Mouse (Mus musculus) CH12.LX (cell line): Measurements from ENCODE around the gene S100a16. TPM values are rescaled to one million over a fixed set of nuclear protein-coding genes. Genes with fewer than 3 reads are reported as not detected.

Experiments
- DNase-seq: peaks from one replicate; pipeline ENCODE4 v3.0.0-alpha.2; 2013; ENCODE audit errors: extremely low read depth
- H3K27ac ChIP-seq: 2 replicates; pipeline ENCODE4 v1.5.1; 2012; ENCODE audit warnings: low read depth, mild to moderate bottlenecking, control low read depth, moderate library complexity; ENCODE audit not compliant: insufficient read depth
- H3K27me3 ChIP-seq: replicated peaks from 2 replicates; pipeline ENCODE3; 2012; ENCODE audit warnings: inconsistent platforms
- H3K36me3 ChIP-seq, 2 experiments: replicated peaks in 1 of 2; 2 replicates each; pipeline versions ENCODE3 to v1.6.1; 2012; ENCODE audit warnings: inconsistent platforms in 1 of 2, low read length in 1 of 2, mild to moderate bottlenecking in 1 of 2, mixed read lengths in 1 of 2, moderate library complexity in 1 of 2; ENCODE audit not compliant: control insufficient read depth in 1 of 2, insufficient read depth in 1 of 2
- H3K4me1 ChIP-seq, 2 experiments: 2 replicates each; pipeline ENCODE4 v1.6.1; 2012; ENCODE audit warnings: inconsistent platforms in 1 of 2, moderate library complexity in 1 of 2; ENCODE audit not compliant: insufficient read depth in 2 of 2, control insufficient read depth in 1 of 2
- H3K4me2 ChIP-seq: 2 replicates; pipeline ENCODE4 v1.6.1; 2012; ENCODE audit warnings: low read depth, mild to moderate bottlenecking, control low read depth; ENCODE audit not compliant: poor library complexity, insufficient read depth, severe bottlenecking
- H3K4me3 ChIP-seq, 3 experiments: fragments of 150-350 bp in 1 of 3; sonication (generic) in 1 of 3; replicated peaks in 1 of 3; 2 replicates each; pipeline versions ENCODE3 to v1.5.1; 2011 to 2012; ENCODE audit warnings: low read depth in 2 of 3, low read length in 2 of 3, mild to moderate bottlenecking in 2 of 3, moderate library complexity in 2 of 3, control low read depth in 1 of 3, improper control_type of control experiment in 1 of 3, inconsistent platforms in 1 of 3, mixed read lengths in 1 of 3; ENCODE audit not compliant: poor library complexity in 1 of 3
- H3K79me2 ChIP-seq: replicated peaks from 2 replicates; pipeline ENCODE4 v1.6.1; 2012; ENCODE audit warnings: mild to moderate bottlenecking, moderate library complexity; ENCODE audit not compliant: control insufficient read depth, poor library complexity, insufficient read depth, severe bottlenecking; ENCODE audit errors: extremely low read depth
- H3K9ac ChIP-seq: 2 replicates; pipeline ENCODE4 v1.6.1; 2012; ENCODE audit warnings: low read depth, mild to moderate bottlenecking, control low read depth, moderate library complexity; ENCODE audit not compliant: insufficient read depth
- H3K9me3 ChIP-seq: replicated peaks from 2 replicates; pipeline ENCODE3; 2012; ENCODE audit warnings: low read length, inconsistent platforms, mixed read lengths
- BHLHE40 ChIP-seq: IDR thresholded peaks from 2 replicates; pipeline ENCODE4 v1.6.1; 2011; ENCODE audit warnings: mild to moderate bottlenecking, low read depth, low read length, improper control_type of control experiment
- CHD1 ChIP-seq: IDR thresholded peaks from 2 replicates; pipeline ENCODE4 v1.6.1; 2012; ENCODE audit warnings: low read depth, low read length, improper control_type of control experiment, inconsistent platforms
- CTCF ChIP-seq, 2 experiments: IDR thresholded peaks in 1 of 2; conservative IDR thresholded peaks in 1 of 2; 2 replicates each; pipeline ENCODE4 v1.5.1; 2011 to 2012; ENCODE audit warnings: low read depth in 2 of 2, low read length in 2 of 2, improper control_type of control experiment in 1 of 2, inconsistent platforms in 1 of 2, mild to moderate bottlenecking in 1 of 2, moderate library complexity in 1 of 2
- ELF1 ChIP-seq: IDR thresholded peaks from 2 replicates; pipeline ENCODE4 v1.6.1; 2014; ENCODE audit warnings: low read depth, mild to moderate bottlenecking, inconsistent platforms, low read length, improper control_type of control experiment
- EP300 ChIP-seq: IDR thresholded peaks from 2 replicates; pipeline ENCODE4 v1.6.1; 2011; ENCODE audit warnings: low read length, improper control_type of control experiment
- GABPA ChIP-seq: IDR thresholded peaks from 2 replicates; pipeline ENCODE4 v1.6.1; 2012; ENCODE audit warnings: low read depth, low read length, improper control_type of control experiment, inconsistent platforms; ENCODE audit not compliant: insufficient replicate concordance
- IRF4 ChIP-seq: IDR thresholded peaks from 2 replicates; pipeline ENCODE4 v1.6.1; 2014; ENCODE audit warnings: low read depth, mild to moderate bottlenecking, inconsistent platforms, low read length, improper control_type of control experiment
- MAFK ChIP-seq: IDR thresholded peaks from 2 replicates; pipeline ENCODE4 v1.6.1; 2011; ENCODE audit warnings: low read length, improper control_type of control experiment; ENCODE audit not compliant: insufficient replicate concordance
- MAZ ChIP-seq: IDR thresholded peaks from 2 replicates; pipeline ENCODE4 v1.6.1; 2012; ENCODE audit warnings: low read depth, mild to moderate bottlenecking, inconsistent platforms, low read length, improper control_type of control experiment, moderate library complexity
- MEF2A ChIP-seq: IDR thresholded peaks from 2 replicates; pipeline ENCODE4 v1.6.1; 2014; ENCODE audit warnings: low read depth, mild to moderate bottlenecking, inconsistent platforms, low read length, improper control_type of control experiment, borderline replicate concordance
- NRF1 ChIP-seq: IDR thresholded peaks from 2 replicates; pipeline ENCODE4 v1.6.1; 2014; ENCODE audit warnings: low read depth, mild to moderate bottlenecking, inconsistent platforms, low read length, improper control_type of control experiment, moderate library complexity
- PAX5 ChIP-seq: IDR thresholded peaks from 2 replicates; pipeline ENCODE4 v1.6.1; 2012; ENCODE audit warnings: low read length, inconsistent platforms, mixed read lengths
- POLR2AphosphoS2 ChIP-seq: IDR thresholded peaks from 2 replicates; pipeline ENCODE4 v1.6.1; 2011; ENCODE audit warnings: low read depth, low read length, improper control_type of control experiment
- TBP ChIP-seq: conservative IDR thresholded peaks from 2 replicates; pipeline ENCODE4 v1.6.1; 2011; ENCODE audit warnings: low read depth, low read length, improper control_type of control experiment
- TCF12 ChIP-seq: IDR thresholded peaks from 2 replicates; pipeline ENCODE4 v1.6.1; 2014; ENCODE audit warnings: low read depth, mild to moderate bottlenecking, inconsistent platforms, low read length, improper control_type of control experiment
- USF2 ChIP-seq: conservative IDR thresholded peaks from 2 replicates; pipeline ENCODE4 v1.6.1; 2011; ENCODE audit warnings: low read depth, low read length, improper control_type of control experiment
- ZKSCAN1 ChIP-seq: IDR thresholded peaks from 2 replicates; pipeline ENCODE4 v1.6.1; 2012; ENCODE audit warnings: low read depth, inconsistent platforms, low read length, improper control_type of control experiment, borderline replicate concordance
- ZNF384 ChIP-seq: IDR thresholded peaks from 2 replicates; pipeline ENCODE4 v1.6.1; 2012; ENCODE audit warnings: low read depth, low read length, improper control_type of control experiment, inconsistent platforms
- dilution Hi-C: fragments of 300-500 bp; cut with MboI; formaldehyde crosslinking; loops from 2 replicates; pipeline ENCODE4 v1.14.3; 2020; ENCODE audit warnings: low sequenced_read_pairs; ENCODE audit not compliant: extremely low pct_unique_long_range_greater_than_20kb, extremely low pct_ligation_motif_present
- in situ Hi-C: fragments of 300-500 bp; cut with MboI; formaldehyde crosslinking; loops from 3 replicates; pipeline ENCODE4 v1.14.3; 2019; ENCODE audit warnings: low sequenced_read_pairs, low pct_ligation_motif_present, low pct_unique_long_range_greater_than_20kb, mixed read lengths
- polyA plus RNA-seq: library from polyadenylated mRNA; unstranded; fragments of >175 nt; gene quantifications from 2 replicates; pipeline ENCODE4 v1.2.1, GENCODE M21; 2012; ENCODE audit warnings: low read depth; ENCODE audit not compliant: insufficient read length
- total RNA-seq, 2 experiments: library from RNA; depleted of rRNA; stranded (reverse); fragments of 300-350 nt in 1 of 2; fragments of >200 nt in 1 of 2; gene quantifications; 2 replicates each; pipeline ENCODE4 v1.2.3; 2012 to 2014

The S100a16 gene
- total and polyA plus RNA-seq, 3 experiments, result not detected

GRCm38 (mm10) chr3:90505216-90505615, 31.8 kb upstream of the S100a16 start:
- no peak for DNase-seq
- Histone ChIP-seq H3K27ac (no peak overlapping the region), H3K4me2 (no peak overlapping the region), H3K36me3 (peaks cover 48 to 73% of the 10 kb centered on the region in 2 experiments), H3K4me1 (peaks cover 0 to 39% of the 10 kb centered on the region in 2 experiments; a peak in 2 of 4 replicates), H3K9me3 (no peaks in the 10 kb centered on the region), H3K79me2 (peaks cover 39% of the 10 kb centered on the region), H3K27me3 (no peaks in the 10 kb centered on the region), H3K4me3 (no peak overlapping the region), H3K9ac (no peak overlapping the region)
- dilution Hi-C loops (no loop called here), in situ Hi-C loops (loop anchor here (5.0 kb wide), 1 partner anchor 107 kb away; the partner anchor contains the start of gene S100a6)
- no peak for TF ChIP-seq MEF2A

- Histone ChIP-seq H3K4me1 (peaks cover 0 to 39% of the 10 kb centered on the region in 2 experiments; a peak in 2 of 4 replicates), H3K4me3 (no peak overlapping the region), H3K4me2 (no peak overlapping the region), H3K27ac (no peak overlapping the region), H3K36me3 (peaks cover 41 to 69% of the 10 kb centered on the region in 2 experiments), H3K27me3 (no peaks in the 10 kb centered on the region), H3K9me3 (no peaks in the 10 kb centered on the region), H3K79me2 (peaks cover 39% of the 10 kb centered on the region), H3K9ac (no peak overlapping the region)
- dilution Hi-C loops, result no loop called here
- no peak for DNase-seq
- in situ Hi-C loops, result loop anchor here (5.0 kb wide), 1 partner anchor 106 kb away; the partner anchor contains the start of gene S100a6
- TF ChIP-seq MAFK (no peak), CHD1 (no peak), ZNF384 (no peak), IRF4 (no peak), TBP (no peak), EP300 (no peak), GABPA (no peak), POLR2AphosphoS2 (no peak), NRF1 (no peak), PAX5 (no peak), CTCF (conservative IDR thresholded peaks at IDR 0.05 in 1 of 2, IDR thresholded peaks at IDR 0.05 in 1 of 2; ENCODE audit: low read depth in 2 of 2, low read length in 2 of 2) (no peak), USF2 (no peak), BHLHE40 (no peak), MAZ (no peak), TCF12 (no peak), ZKSCAN1 (no peak), ELF1 (no peak)
Measured at GRCm38 (mm10) chr3:90506362-90506761, 30.7 kb upstream of the S100a16 start.
